Mouse (Mus musculus) C2C12 (cell line): ENCODE data around the gene Slc11a1. TPM values are rescaled to one million over a fixed set of nuclear protein-coding genes. Genes with fewer than 3 reads are reported as not detected.

Experiments used
- H3K27me3 ChIP-seq: one replicate; pipeline ENCODE4 v1.6.1; 2011; ENCODE audit not compliant: control insufficient read depth, insufficient read depth, insufficient read length
- H3K36me3 ChIP-seq: one replicate; pipeline ENCODE4 v1.6.1; 2011; ENCODE audit not compliant: control insufficient read depth, insufficient read depth
- H3K4me3 ChIP-seq: one replicate; pipeline ENCODE4 v1.5.1; 2011; ENCODE audit warnings: mild to moderate bottlenecking, control low read depth; ENCODE audit not compliant: poor library complexity, insufficient read depth, severe bottlenecking
- H3K79me2 ChIP-seq: one replicate; pipeline ENCODE4 v1.6.1; 2011; ENCODE audit not compliant: control insufficient read depth, insufficient read depth
- H3K79me3 ChIP-seq: one replicate; pipeline ENCODE4 v1.6.1; 2011; ENCODE audit warnings: low read depth, control low read depth
- H3ac ChIP-seq: one replicate; pipeline ENCODE3; 2011; ENCODE audit warnings: low read depth; ENCODE audit not compliant: control insufficient read depth, insufficient read length
- CEBPB ChIP-seq: IDR thresholded peaks from one replicate; pipeline ENCODE4 v1.6.1; 2011; ENCODE audit warnings: low read depth, mild to moderate bottlenecking, control low read depth, moderate library complexity
- CTCF ChIP-seq: IDR thresholded peaks from one replicate; pipeline ENCODE4 v1.5.1; 2011; ENCODE audit not compliant: control insufficient read depth, insufficient read depth, insufficient read length
- FOSL1 ChIP-seq: IDR thresholded peaks from one replicate; pipeline ENCODE4 v1.8.0; 2011; ENCODE audit warnings: mild to moderate bottlenecking, low read length; ENCODE audit not compliant: poor library complexity, insufficient read depth, severe bottlenecking
- MAX ChIP-seq: IDR thresholded peaks from one replicate; pipeline ENCODE4 v1.6.1; 2011; ENCODE audit warnings: mild to moderate bottlenecking, control low read depth
- MYOD1 ChIP-seq: IDR thresholded peaks from one replicate; pipeline ENCODE4 v1.6.1; 2011; ENCODE audit warnings: low read depth; ENCODE audit not compliant: control insufficient read depth, insufficient read length
- MYOG ChIP-seq: IDR thresholded peaks from one replicate; pipeline ENCODE4 v1.6.1; 2011; ENCODE audit not compliant: control insufficient read depth, insufficient read length; ENCODE audit errors: extremely low read depth
- USF1 ChIP-seq: IDR thresholded peaks from one replicate; pipeline ENCODE4 v1.6.1; 2011; ENCODE audit warnings: low read depth, mild to moderate bottlenecking, control low read depth, moderate library complexity
- polyA plus RNA-seq: library from polyadenylated mRNA; unstranded; fragments of >200 nt; fragmentation: generic; extraction: Trizol; gene quantifications from one replicate; pipeline ENCODE4 v1.2.1, GENCODE M21; 2012; ENCODE audit warnings: missing spikeins

Gene Slc11a1
- polyA plus RNA-seq, 1 experiment: 2.2 TPM

DNA sequence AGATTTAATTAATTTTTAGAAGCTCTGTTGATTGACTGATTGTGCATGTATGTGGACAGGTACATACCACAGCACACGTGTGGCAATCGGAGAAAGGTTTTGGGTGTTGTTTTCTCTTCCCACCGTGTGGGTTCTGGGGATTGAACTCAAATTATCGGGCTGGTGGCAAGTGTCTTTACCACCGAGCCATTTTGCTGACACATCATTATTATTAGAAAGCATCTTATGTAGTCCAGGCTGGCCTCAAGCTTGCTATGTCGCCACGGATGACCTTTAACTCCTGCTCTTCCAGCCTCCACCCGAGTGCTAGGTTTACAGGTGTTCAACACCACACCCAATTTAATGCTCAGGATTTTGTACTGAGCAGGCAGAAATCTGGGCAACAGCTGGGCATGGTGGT is 37.7 kb downstream of the Slc11a1 start:
- H3K4me3 ChIP-seq: no peak overlapping the region
- TF ChIP-seq USF1: no peak
- TF ChIP-seq MYOD1: no peak
- no peak for TF ChIP-seq CEBPB
- TF ChIP-seq MYOG: no peak
- TF ChIP-seq MAX: no peak
- TF ChIP-seq FOSL1: no peak
- no peak for TF ChIP-seq CTCF
- H3K79me3 ChIP-seq: no peaks in the 10 kb centered on the region
- no peaks in the 10 kb centered on the region for H3K36me3 ChIP-seq
- no peaks in the 10 kb centered on the region for H3K27me3 ChIP-seq
- H3ac ChIP-seq: no peak overlapping the region
- H3K79me2 ChIP-seq: no peaks in the 10 kb centered on the region

DNA sequence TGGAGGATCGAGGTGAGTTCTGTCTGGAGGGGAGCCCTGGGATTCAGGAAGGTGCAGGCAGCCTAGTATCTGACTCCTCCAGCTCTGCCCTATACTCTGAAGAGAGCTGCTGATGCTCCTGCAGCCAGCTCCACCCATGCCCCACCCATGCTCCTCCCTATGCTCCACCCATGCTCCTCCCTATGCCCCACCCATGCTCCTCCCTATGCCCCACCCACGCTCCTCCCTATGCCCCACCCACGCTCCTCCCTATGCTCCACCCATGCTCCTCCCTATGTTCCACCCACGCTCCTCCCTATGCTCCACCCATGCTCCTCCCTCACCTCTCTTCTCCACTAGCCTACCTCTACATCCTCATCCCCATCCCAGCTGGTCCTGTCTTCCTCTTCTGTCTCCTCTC is 40.1 kb downstream of the Slc11a1 start:
- TF ChIP-seq CTCF: no peak
- TF ChIP-seq MYOD1: no peak
- TF ChIP-seq USF1: no peak
- TF ChIP-seq FOSL1: no peak
- no peak for TF ChIP-seq CEBPB
- TF ChIP-seq MAX: no peak
- no peak for TF ChIP-seq MYOG
- no peaks in the 10 kb centered on the region for H3K27me3 ChIP-seq
- H3K36me3 ChIP-seq: no peaks in the 10 kb centered on the region
- no peaks in the 10 kb centered on the region for H3K79me2 ChIP-seq
- no peak overlapping the region for H3ac ChIP-seq
- no peaks in the 10 kb centered on the region for H3K79me3 ChIP-seq
- no peak overlapping the region for H3K4me3 ChIP-seq

DNA sequence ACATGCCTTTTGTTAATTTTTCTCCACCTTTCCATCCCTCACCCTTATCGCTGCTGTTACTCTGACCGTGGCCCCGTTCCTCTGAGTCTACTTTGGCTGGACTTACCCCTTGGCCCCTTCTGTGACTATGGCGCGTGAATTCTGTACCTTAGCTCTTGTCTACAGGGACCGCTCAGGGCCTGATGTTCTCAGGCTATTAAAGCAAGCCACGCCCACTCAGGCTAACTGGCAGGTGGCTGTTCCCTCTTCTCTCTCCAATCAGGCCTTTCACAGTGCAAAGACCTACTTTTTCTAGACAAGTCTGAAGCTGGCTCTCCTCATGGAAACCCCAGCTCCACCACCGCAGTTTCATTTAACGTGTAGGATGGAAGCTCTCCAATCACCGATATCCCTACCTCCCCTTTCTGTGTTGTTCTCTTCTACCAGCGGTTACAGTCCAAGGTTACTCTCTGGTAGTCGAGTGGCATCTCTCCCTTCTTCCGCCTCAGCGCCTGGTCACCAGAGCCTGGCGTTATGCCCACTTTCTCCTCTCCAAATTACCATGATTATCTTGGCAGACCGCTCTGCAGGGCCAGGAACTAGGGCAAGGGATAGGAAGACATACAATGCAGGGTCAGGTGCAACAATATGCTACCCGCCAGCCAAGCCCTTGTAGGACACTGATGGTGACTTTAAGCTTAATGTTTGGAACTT is 43.9 kb downstream of the Slc11a1 start:
- no peaks in the 10 kb centered on the region for H3K79me3 ChIP-seq
- H3K79me2 ChIP-seq: no peaks in the 10 kb centered on the region
- H3K36me3 ChIP-seq: no peaks in the 10 kb centered on the region
- H3ac ChIP-seq: no peak overlapping the region
- no peak overlapping the region for H3K4me3 ChIP-seq
- no peaks in the 10 kb centered on the region for H3K27me3 ChIP-seq
- TF ChIP-seq MAX (no peak), CEBPB (no peak), MYOD1 (no peak), CTCF (no peak), MYOG (no peak), FOSL1 (no peak), USF1 (no peak)

DNA sequence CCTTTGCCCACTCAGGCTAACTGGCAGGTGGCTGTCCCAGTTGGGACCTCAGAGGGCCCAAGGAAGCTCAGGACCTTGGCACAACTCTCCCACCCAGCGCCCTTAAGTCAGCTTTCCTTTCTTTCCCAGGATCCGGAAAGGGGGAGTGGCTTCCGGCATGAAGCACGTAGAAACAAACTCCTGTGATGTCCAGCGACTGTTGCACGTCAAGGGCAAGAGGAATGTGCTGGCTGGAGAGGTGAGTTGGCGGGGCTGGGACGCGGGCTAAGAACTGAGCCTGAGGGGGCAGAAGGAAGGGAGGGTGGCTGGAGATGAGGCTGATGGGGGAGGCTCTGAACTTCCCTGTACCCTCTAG is 44.4 kb downstream of the Slc11a1 start:
- no peak overlapping the region for H3ac ChIP-seq
- no peak for TF ChIP-seq USF1
- TF ChIP-seq FOSL1: no peak
- TF ChIP-seq CEBPB: no peak
- TF ChIP-seq MAX: no peak
- no peak for TF ChIP-seq CTCF
- no peak for TF ChIP-seq MYOG
- TF ChIP-seq MYOD1: no peak
- H3K79me2 ChIP-seq: no peaks in the 10 kb centered on the region
- no peak overlapping the region for H3K4me3 ChIP-seq
- H3K36me3 ChIP-seq: no peaks in the 10 kb centered on the region
- H3K27me3 ChIP-seq: no peaks in the 10 kb centered on the region
- H3K79me3 ChIP-seq: no peaks in the 10 kb centered on the region

DNA sequence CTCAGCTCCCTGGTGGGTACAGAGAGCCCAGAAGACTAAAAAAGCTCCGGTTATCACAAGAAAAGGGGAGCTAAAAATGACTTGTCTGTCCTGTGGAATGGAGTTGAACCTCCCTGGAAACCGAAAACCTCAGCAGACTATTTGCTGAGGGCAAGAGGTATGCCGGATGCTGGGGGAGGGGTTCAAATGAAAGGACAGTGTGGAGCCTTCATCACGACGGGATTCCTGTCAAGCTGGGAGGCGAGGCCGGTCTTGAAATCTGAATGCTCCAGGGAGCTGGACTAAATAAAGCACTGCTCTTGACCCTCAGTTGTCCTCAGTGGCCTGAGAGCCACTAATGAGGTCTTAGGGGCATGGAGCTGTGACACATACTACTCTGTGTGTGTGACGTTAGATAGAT is 48.2 kb downstream of the Slc11a1 start:
- TF ChIP-seq USF1 (no peak), FOSL1 (no peak), MAX (no peak), MYOG (no peak), MYOD1 (no peak), CEBPB (no peak), CTCF (no peak)

DNA sequence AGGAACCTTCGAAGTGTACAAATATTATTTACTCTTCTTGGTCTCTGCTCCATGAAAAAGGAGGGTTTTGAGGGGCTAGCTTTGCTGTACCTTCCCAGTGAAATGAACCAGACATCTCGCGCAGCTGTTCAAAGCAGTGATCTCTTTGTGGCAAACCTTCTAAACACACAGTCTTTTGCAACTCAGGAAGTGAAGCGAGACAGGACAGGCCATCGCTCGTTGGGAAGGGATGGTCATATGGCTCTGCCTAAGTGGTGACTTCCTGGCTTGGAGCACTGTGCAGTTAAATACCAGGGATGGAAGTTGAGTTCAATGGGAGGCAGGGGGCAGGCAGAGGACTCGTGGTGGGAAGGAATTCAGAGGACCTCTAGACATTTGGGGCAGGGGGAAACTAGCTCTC is 50.9 kb downstream of the Slc11a1 start:
- H3K36me3 ChIP-seq: no peaks in the 10 kb centered on the region
- H3K79me2 ChIP-seq: no peaks in the 10 kb centered on the region
- no peaks in the 10 kb centered on the region for H3K27me3 ChIP-seq
- TF ChIP-seq FOSL1: no peak
- TF ChIP-seq USF1: no peak
- TF ChIP-seq MYOG: no peak
- no peak for TF ChIP-seq CEBPB
- TF ChIP-seq MYOD1: no peak
- no peak for TF ChIP-seq CTCF
- TF ChIP-seq MAX: no peak
- no peak overlapping the region for H3K4me3 ChIP-seq
- H3K79me3 ChIP-seq: no peaks in the 10 kb centered on the region
- no peak overlapping the region for H3ac ChIP-seq

More for the DNA sequence above, 48.2 kb downstream of the Slc11a1 start:
- Histone ChIP-seq H3ac (no peak overlapping the region), H3K79me3 (no peaks in the 10 kb centered on the region), H3K4me3 (no peak overlapping the region), H3K36me3 (no peaks in the 10 kb centered on the region), H3K27me3 (no peaks in the 10 kb centered on the region), H3K79me2 (no peaks in the 10 kb centered on the region)
